Mouse (Mus musculus) kidney, postnatal 0 days (tissue): ENCODE measurements around the gene Bcl2l14. TPM values are rescaled to one million over a fixed set of nuclear protein-coding genes. Genes with fewer than 3 reads are reported as not detected.
A peak's percentile ranks its signal among the peaks of the same experiment; 100 is the strongest.

Experiments used
- ATAC-seq: fragments of 200-750 bp; cut with Nextera tagmentation; replicated peaks from 2 replicates; pipeline ENCODE4 v1.8.0; 2017; ENCODE audit warnings: low read depth, moderate number of reproducible peaks, moderate TSS enrichment, moderate library complexity; ENCODE audit not compliant: low FRiP score
- DNase-seq: peaks from one replicate; pipeline ENCODE4 v3.0.0-alpha.2; 2016; ENCODE audit warnings: low spot score
- H3K27ac ChIP-seq: fragments of 300-500 bp; sonication (generic); 2 replicates; pipeline ENCODE4 v1.5.1; 2014; ENCODE audit warnings: mild to moderate bottlenecking
- H3K27me3 ChIP-seq: fragments of 300-500 bp; sonication (generic); 2 replicates; pipeline ENCODE4 v1.6.1; 2014; ENCODE audit warnings: low read length, mixed read lengths; ENCODE audit not compliant: insufficient read depth
- H3K36me3 ChIP-seq: fragments of 300-500 bp; sonication (generic); 2 replicates; pipeline ENCODE4 v1.6.1; 2014; ENCODE audit warnings: low read length, mixed read lengths; ENCODE audit not compliant: insufficient read depth
- H3K4me1 ChIP-seq: fragments of 300-500 bp; sonication (generic); replicated peaks from 2 replicates; pipeline ENCODE4 v1.6.1; 2014; ENCODE audit warnings: antibody characterized with exemption, low read length, mixed read lengths; ENCODE audit not compliant: insufficient read depth
- H3K4me2 ChIP-seq: fragments of 300-500 bp; sonication (generic); 2 replicates; pipeline ENCODE4 v1.6.1; 2014; ENCODE audit warnings: mild to moderate bottlenecking, low read length, moderate library complexity, mixed read lengths
- H3K4me3 ChIP-seq: fragments of 300-500 bp; sonication (generic); replicated peaks from 2 replicates; pipeline ENCODE4 v1.5.1; 2014; ENCODE audit warnings: low read depth, low read length
- H3K9ac ChIP-seq: fragments of 300-500 bp; sonication (generic); 2 replicates; pipeline ENCODE4 v1.6.1; 2014; ENCODE audit warnings: low read depth, low read length
- H3K9me3 ChIP-seq: fragments of 300-500 bp; sonication (generic); replicated peaks from 2 replicates; pipeline ENCODE4 v1.6.1; 2016; ENCODE audit warnings: low read length, inconsistent platforms, mixed read lengths
- CTCF ChIP-seq: IDR thresholded peaks from 2 replicates; pipeline ENCODE4 v1.5.1; 2016; ENCODE audit warnings: antibody characterized with exemption, low read depth, mild to moderate bottlenecking, moderate library complexity
- WGBS: fragments of 180-500 bp; shearing (Covaris S2); extraction: QIAGEN DNeasy Blood & Tissue Kit; methylation state at CpG from one replicate; pipeline ENCODE4 v1.1.7; 2014; 5-methylcytosine and 5-hydroxymethylcytosine counted together
- polyA plus RNA-seq: library from polyadenylated mRNA; unstranded; fragments of >200 nt; fragmentation: Nextera tagmentation; extraction: Ambion mirVana; gene quantifications from 2 replicates; pipeline ENCODE4 v1.2.1, GENCODE M21; 2015

The Bcl2l14 gene
- polyA plus RNA-seq, 1 experiment from 2014 or later = 10.2 TPM

DNA sequence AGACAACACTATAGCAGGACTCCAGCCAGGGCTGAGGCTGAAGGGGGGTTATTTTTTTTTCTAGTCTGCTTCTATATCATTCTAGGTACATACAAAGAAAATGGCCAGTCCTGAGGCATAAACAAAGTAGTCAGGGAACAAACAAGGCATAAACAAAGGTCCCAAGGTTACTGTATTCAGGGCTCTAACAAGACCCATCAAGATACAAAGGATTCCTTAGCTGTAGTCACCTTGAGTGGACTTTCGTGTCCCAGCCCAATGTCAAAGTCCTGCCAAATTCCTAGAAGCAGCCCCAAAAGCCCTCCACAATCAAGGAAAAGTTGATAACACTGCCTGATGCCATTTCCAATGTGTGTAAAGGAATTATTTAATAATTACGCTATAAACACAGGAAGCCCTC is 5.3 kb upstream of the Bcl2l14 start:
- 81% methylated on average over 2 of the region's 2 CpGs for WGBS

DNA sequence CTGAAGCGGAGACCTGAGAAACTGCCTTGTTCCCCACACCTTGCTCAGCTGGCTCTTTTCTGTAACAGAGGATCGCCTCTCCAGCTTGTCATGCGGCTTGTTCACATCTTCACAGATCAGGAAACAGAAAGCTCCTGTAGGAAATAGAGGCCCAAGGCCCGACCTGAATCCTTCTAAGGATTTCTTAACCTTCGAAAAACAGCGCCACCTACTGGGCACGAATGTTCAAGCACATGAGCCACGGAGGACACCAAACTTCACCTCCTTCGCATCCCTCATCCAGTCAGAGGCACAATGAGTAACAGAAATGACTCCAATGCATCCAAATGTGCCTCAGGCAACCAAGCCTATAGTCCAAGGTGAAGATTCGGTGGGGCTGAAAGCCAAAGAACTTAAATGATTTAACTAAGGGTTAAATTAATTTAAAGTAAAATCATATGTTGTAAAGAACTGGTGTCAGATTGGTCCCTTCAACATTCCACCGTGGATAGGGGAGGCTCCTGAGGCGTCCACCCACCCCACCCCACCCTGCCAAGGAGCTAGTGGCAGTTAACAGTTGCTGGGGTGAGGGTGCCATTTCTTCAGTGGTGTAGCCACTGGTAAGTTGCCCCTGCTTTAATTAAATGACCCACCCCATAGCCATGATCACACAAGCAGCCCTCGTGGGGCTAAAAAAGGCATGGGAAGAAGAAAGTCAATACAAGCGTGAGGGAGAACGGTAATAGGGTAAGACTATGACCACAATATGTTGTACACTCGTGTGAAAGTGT is 7.0 kb downstream of the Bcl2l14 start:
- ATAC-seq = no peak
- Histone ChIP-seq H3K4me3 (no peak overlapping the region), H3K27ac (no peak overlapping the region), H3K4me2 (no peak overlapping the region), H3K36me3 (no peaks in the 10 kb centered on the region), H3K4me1 (no peaks in the 10 kb centered on the region), H3K27me3 (no peaks in the 10 kb centered on the region), H3K9ac (no peak overlapping the region), H3K9me3 (no peaks in the 10 kb centered on the region)
- peak; percentile 77 for DNase-seq
- peak; percentile 76 for TF ChIP-seq CTCF
- 42% methylated on average over 16 of the region's 16 CpGs for WGBS

More for the DNA sequence above, 5.3 kb upstream of the Bcl2l14 start:
- no peak for ATAC-seq
- H3K9ac ChIP-seq = no peak overlapping the region
- H3K9me3 ChIP-seq = no peaks in the 10 kb centered on the region
- no peak overlapping the region for H3K4me2 ChIP-seq
- TF ChIP-seq CTCF = no peak
- no peaks in the 10 kb centered on the region for H3K27me3 ChIP-seq
- H3K36me3 ChIP-seq = no peaks in the 10 kb centered on the region
- H3K4me1 ChIP-seq = peaks cover 3% of the 10 kb centered on the region; the same call in 1 of the 2 replicates
- no peak for DNase-seq
- no peak overlapping the region for H3K27ac ChIP-seq
- H3K4me3 ChIP-seq = no peak overlapping the region

DNA sequence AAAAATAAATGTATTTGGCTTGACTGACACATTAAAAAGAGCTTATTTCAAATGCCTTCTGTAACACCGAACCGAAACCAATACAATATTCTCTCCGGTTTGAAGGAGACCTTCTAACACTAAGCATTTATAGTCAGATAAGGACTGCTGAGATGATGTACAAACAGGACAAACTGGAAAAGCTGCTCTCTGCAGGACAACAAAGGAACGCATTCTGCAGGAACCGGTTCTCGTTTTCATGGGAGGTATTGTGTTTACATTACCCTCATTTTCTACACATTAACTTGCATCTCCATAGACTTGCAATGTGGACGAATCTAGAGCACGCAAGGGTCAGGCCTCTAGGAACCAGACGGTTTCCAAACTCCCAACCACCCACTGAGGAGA is 7.6 kb downstream of the Bcl2l14 start:
- Histone ChIP-seq H3K4me3 (no peak overlapping the region), H3K4me1 (no peaks in the 10 kb centered on the region), H3K4me2 (no peak overlapping the region), H3K9ac (no peak overlapping the region), H3K27me3 (no peaks in the 10 kb centered on the region), H3K9me3 (no peaks in the 10 kb centered on the region), H3K27ac (no peak overlapping the region), H3K36me3 (no peaks in the 10 kb centered on the region)
- DNase-seq (no peak), ATAC-seq (no peak)
- TF ChIP-seq CTCF = no peak
- 74% methylated on average over 9 of the region's 9 CpGs for WGBS

DNA sequence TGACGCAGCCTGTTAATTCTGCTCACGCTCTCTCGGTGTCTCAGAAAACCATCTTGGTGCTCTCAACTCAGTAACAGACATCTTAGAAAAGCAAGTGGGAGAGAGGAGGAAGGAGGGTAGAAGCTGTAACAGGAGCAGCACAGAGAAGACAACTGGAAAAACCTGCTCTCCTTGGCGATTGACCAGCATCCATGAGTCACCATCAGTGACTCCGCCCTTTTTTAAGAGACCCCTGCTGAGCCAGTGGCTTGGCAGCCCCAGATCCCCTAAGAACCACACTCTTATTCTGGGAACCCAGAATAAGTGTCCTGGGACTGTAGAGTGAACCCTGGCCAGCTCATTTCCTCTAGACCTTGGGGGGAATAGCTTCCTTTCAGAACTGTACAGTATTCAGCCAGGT is 11.1 kb downstream of the Bcl2l14 start:
- H3K4me1 ChIP-seq = no peaks in the 10 kb centered on the region
- no peak for DNase-seq
- no peak for TF ChIP-seq CTCF
- H3K9me3 ChIP-seq = no peaks in the 10 kb centered on the region
- H3K9ac ChIP-seq = no peak overlapping the region
- peak; percentile 63; the same call in 1 of the 2 replicates for ATAC-seq
- 0 out of 2 replicates have a peak overlapping the region, but pooled peaks have one; percentile 27 for H3K27ac ChIP-seq
- H3K36me3 ChIP-seq = no peaks in the 10 kb centered on the region
- H3K27me3 ChIP-seq = no peaks in the 10 kb centered on the region
- H3K4me2 ChIP-seq = no peak overlapping the region
- H3K4me3 ChIP-seq = no peak overlapping the region
- WGBS = 57% methylated on average over 5 of the region's 5 CpGs

DNA sequence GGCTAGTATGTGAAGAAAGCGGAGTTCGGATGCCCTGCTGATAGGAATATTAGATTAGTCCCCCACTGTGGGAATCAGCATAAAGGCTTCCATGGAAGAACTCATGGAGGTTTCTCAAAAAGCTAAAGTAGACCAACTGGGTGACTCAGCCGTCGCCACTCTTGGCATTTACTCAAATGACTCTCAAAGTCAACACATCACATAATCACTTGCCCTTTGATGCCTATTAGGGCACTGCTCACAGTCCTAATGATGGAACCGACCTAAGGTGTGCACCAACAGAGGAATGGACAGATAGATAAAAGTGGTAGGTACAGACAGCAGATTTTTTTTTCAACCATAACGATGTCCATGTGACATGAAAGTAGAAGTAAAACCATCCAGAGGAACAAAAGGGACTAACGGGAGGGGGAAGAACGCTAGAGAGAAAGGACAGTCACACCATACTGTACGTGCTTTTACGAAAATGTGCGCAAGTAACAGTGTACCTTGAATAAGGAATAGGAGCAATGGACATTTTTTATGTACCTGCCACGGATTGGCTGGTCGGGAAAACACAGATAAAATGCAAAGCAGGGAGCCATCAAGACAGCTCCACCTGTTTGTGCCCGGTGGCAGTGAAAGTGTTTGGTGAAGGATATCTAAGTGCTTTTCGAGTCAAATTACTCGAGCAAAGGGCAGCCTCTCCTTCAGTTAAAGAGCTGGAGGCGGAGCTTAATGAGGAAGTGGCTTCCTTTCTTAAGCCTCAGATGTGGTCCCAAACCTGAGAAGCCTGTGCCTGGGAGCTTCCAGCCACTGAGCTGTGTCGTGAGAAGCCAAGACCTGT is 17.8 kb downstream of the Bcl2l14 start:
- no peaks in the 10 kb centered on the region for H3K36me3 ChIP-seq
- H3K4me2 ChIP-seq = peak overlapping the region; percentile 13; the same call in 1 of the 2 replicates
- H3K27me3 ChIP-seq = no peaks in the 10 kb centered on the region
- WGBS = 50% methylated on average over 18 of the region's 18 CpGs
- peak; percentile 89 for ATAC-seq
- peak overlapping the region; percentile 78 for H3K27ac ChIP-seq
- DNase-seq = peak; percentile 69
- H3K9me3 ChIP-seq = no peaks in the 10 kb centered on the region
- no peaks in the 10 kb centered on the region for H3K4me1 ChIP-seq
- H3K9ac ChIP-seq = no peak overlapping the region
- no peak overlapping the region for H3K4me3 ChIP-seq
- TF ChIP-seq CTCF = peak; percentile 22; the same call in 1 of the 2 replicates

DNA sequence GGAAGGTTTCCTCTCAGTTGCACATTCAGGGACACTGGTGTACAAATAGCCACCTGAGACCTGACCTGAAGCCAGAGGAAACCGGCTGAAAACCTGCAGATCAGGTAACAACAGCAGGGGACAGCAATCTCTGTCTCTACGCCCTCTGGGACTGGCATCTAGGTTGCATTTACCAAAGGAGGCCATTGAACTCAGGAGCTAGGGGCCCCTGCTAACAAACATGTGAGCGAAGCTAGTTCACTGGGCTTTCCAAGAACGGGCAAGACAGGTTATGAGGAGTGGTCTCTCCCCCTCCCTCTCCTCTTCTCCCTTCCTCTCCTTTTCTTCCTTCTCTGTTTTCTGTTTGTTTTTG is 18.4 kb downstream of the Bcl2l14 start:
- no peak; the same call in 1 of the 2 replicates for ATAC-seq
- Histone ChIP-seq H3K36me3 (no peaks in the 10 kb centered on the region), H3K4me2 (peak overlapping the region; percentile 13; the same call in 1 of the 2 replicates), H3K27ac (peak overlapping the region; percentile 78), H3K4me1 (no peaks in the 10 kb centered on the region), H3K27me3 (no peaks in the 10 kb centered on the region), H3K4me3 (no peak overlapping the region), H3K9ac (no peak overlapping the region), H3K9me3 (no peaks in the 10 kb centered on the region)
- DNase-seq = no peak
- WGBS = 41% methylated on average over 4 of the region's 4 CpGs
- no peak for TF ChIP-seq CTCF
